Mouse (Mus musculus): ENCODE results near the gene Smndc1. TPM values are rescaled to one million over a fixed set of nuclear protein-coding genes. Genes with fewer than 3 reads are reported as not detected.

The Smndc1 gene
- 53.8 and 54.2 TPM in 2 replicates for polyA plus RNA-seq (2014; fragmentation: Nextera tagmentation; extraction: Ambion mirVana)

DNA sequence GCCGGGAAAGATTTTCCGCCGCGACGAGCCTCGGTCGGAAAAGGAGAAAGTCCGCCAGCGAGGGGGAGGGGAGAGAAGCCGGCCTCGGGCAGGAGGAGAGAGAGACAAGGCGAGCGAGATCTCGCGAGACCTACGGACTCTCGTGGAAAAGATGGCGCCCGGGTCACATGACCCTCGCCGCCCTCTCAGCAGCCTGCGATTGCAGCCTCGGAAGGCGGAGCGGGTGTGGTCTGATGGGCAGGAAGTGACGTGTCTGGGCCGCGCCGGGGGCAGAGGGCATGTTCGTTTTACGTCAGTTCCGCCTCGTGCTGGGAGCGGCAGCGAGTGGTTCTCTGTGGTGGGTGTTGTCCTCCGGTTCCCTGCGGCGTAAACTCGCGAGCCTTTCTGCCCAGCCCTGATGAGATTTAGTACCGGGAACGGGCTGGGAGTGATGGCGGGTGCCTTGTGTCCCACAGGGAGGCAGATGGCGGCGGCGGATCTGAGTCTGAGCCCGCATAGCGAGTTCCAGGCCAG is at the start of gene Smndc1:
Gene Smndc1 (minus strand): TSS at position 84 of the 513 bp plus-strand sequence.
- ATAC-seq (replicated peaks; ENCODE audit: low FRiP score) (peak; percentile 98), DNase-seq (ENCODE audit: low spot score) (peak; percentile 98)
- WGBS: 1% methylated on average over 48 of the region's 48 CpGs
- Histone ChIP-seq H3K4me1 (replicated peaks; ENCODE audit: control insufficient read depth, insufficient read depth, low read length) (peaks cover 27% of the 10 kb centered on the region), H3K4me3 (ENCODE audit: low read depth, low read length) (peak within 1 kb of the TSS; percentile 99), H3K27ac (ENCODE audit: low read depth, low read length) (peak within 1 kb of the TSS; percentile 96), H3K27me3 (replicated peaks; ENCODE audit: control insufficient read depth, insufficient read depth, low read length) (no peaks in the 10 kb centered on the region), H3K36me3 (ENCODE audit: control insufficient read depth, insufficient read depth, low read length) (peaks cover 18% of the 10 kb centered on the region), H3K9ac (ENCODE audit: low read depth, low read length) (peak within 1 kb of the TSS; percentile 99), H3K4me2 (peak within 1 kb of the TSS; percentile 85), H3K9me3 (ENCODE audit: control insufficient read depth, low read length) (no peaks in the 10 kb centered on the region)

DNA sequence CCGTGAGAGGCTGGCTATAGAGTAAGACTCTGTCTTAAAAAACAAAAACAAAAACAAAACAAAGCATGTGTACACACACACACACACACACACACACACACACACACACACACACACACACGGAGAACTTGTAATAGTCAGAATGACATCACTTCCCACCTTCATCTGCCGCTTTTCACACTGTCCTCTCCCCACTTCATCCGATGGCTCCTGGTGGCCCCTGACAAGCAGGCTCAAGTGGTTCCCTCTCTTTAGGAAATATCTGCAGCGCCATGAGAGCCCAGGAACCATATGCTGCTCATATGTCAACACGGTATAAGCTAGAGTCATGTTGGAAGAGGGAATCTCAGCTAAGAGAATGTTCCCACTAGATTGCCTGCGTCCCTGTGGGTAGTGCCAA is 49.0 kb upstream of the Smndc1 start:
- ATAC-seq (replicated peaks; ENCODE audit: low FRiP score) (no peak), DNase-seq (ENCODE audit: low spot score) (no peak)
- H3K4me2 ChIP-seq: no peak overlapping the region
- no peaks in the 10 kb centered on the region for H3K27me3 ChIP-seq (replicated peaks; ENCODE audit: control insufficient read depth, insufficient read depth, low read length)
- no peak overlapping the region for H3K4me3 ChIP-seq (ENCODE audit: low read depth, low read length)
- H3K27ac ChIP-seq (ENCODE audit: low read depth, low read length): no peak overlapping the region
- no peak overlapping the region for H3K9ac ChIP-seq (ENCODE audit: low read depth, low read length)
- 70% methylated on average over 7 of the region's 7 CpGs for WGBS
- no peaks in the 10 kb centered on the region for H3K36me3 ChIP-seq (ENCODE audit: control insufficient read depth, insufficient read depth, low read length)
- peaks cover 9% of the 10 kb centered on the region; the same call in 1 of the 2 replicates for H3K4me1 ChIP-seq (replicated peaks; ENCODE audit: control insufficient read depth, insufficient read depth, low read length)
- H3K9me3 ChIP-seq (ENCODE audit: control insufficient read depth, low read length): no peaks in the 10 kb centered on the region

DNA sequence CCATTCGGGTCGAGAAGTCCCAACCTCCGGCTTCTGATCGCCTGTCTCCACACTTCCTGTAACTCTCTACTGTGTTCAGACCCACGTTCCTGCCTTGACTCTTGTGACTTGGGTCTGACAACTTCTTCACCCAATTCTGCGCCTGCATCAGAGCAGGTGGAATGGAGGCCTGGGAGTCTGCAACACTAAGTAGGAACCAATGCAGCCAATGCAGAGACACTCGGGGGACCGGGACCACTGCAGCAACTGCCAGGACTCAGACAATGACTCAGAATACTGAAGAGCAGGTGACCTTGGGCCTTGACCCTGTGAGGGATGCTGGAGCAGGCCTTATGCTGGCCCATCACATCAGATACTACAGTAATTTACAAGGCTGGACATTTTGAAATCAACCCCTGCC is 47.6 kb upstream of the Smndc1 start:
- no peak overlapping the region for H3K9ac ChIP-seq (ENCODE audit: low read depth, low read length)
- peaks cover 9% of the 10 kb centered on the region; the same call in 1 of the 2 replicates for H3K4me1 ChIP-seq (replicated peaks; ENCODE audit: control insufficient read depth, insufficient read depth, low read length)
- H3K27ac ChIP-seq (ENCODE audit: low read depth, low read length): no peak overlapping the region; the same call in 1 of the 2 replicates
- H3K4me3 ChIP-seq (ENCODE audit: low read depth, low read length): no peak overlapping the region
- H3K4me2 ChIP-seq: no peak overlapping the region
- WGBS: 66% methylated on average over 8 of the region's 8 CpGs
- H3K9me3 ChIP-seq (ENCODE audit: control insufficient read depth, low read length): no peaks in the 10 kb centered on the region
- H3K36me3 ChIP-seq (ENCODE audit: control insufficient read depth, insufficient read depth, low read length): no peaks in the 10 kb centered on the region
- H3K27me3 ChIP-seq (replicated peaks; ENCODE audit: control insufficient read depth, insufficient read depth, low read length): no peaks in the 10 kb centered on the region
- DNase-seq (ENCODE audit: low spot score) (no peak), ATAC-seq (replicated peaks; ENCODE audit: low FRiP score) (0 out of 2 replicates have a peak, but pooled peaks have one; percentile 10)

DNA sequence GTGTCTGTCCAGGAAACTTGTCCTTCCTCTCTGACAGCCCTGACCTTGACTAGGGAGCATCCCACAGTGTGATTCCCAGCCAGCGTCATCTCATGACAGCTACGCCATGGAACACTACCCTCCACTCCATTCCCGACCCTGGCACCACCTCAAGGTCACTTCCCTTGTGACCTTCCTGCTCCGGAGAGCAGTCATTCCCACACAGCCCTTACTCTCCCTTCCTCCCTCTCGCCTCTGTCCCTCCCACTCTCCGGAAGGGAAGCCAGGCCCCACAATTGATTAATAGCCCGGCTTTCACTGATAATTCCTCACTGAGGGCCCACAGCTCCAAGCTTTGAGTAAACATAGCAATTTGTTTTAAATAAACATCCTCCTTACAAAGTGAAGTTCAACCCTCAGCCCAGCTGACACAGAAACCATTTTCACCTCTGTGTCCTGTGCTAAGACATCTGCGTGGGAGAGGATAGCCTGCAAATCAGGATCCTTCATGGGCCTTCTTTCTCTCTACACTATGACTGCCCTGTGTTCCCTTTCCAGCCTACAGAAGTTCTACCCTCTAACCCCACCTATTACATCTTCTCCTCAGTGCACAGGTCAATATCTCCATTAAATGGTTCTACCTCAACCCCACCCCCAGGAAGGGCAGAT is 47.1 kb upstream of the Smndc1 start:
- ATAC-seq (replicated peaks; ENCODE audit: low FRiP score) (peak; percentile 75), DNase-seq (ENCODE audit: low spot score) (peak; percentile 45)
- Histone ChIP-seq H3K9ac (ENCODE audit: low read depth, low read length) (no peak overlapping the region), H3K4me3 (ENCODE audit: low read depth, low read length) (no peak overlapping the region), H3K9me3 (ENCODE audit: control insufficient read depth, low read length) (no peaks in the 10 kb centered on the region), H3K4me1 (replicated peaks; ENCODE audit: control insufficient read depth, insufficient read depth, low read length) (peaks cover 9% of the 10 kb centered on the region; the same call in 1 of the 2 replicates), H3K27me3 (replicated peaks; ENCODE audit: control insufficient read depth, insufficient read depth, low read length) (no peaks in the 10 kb centered on the region), H3K27ac (ENCODE audit: low read depth, low read length) (no peak overlapping the region; the same call in 1 of the 2 replicates), H3K36me3 (ENCODE audit: control insufficient read depth, insufficient read depth, low read length) (no peaks in the 10 kb centered on the region), H3K4me2 (no peak overlapping the region)
- 37% methylated on average over 8 of the region's 8 CpGs for WGBS

DNA sequence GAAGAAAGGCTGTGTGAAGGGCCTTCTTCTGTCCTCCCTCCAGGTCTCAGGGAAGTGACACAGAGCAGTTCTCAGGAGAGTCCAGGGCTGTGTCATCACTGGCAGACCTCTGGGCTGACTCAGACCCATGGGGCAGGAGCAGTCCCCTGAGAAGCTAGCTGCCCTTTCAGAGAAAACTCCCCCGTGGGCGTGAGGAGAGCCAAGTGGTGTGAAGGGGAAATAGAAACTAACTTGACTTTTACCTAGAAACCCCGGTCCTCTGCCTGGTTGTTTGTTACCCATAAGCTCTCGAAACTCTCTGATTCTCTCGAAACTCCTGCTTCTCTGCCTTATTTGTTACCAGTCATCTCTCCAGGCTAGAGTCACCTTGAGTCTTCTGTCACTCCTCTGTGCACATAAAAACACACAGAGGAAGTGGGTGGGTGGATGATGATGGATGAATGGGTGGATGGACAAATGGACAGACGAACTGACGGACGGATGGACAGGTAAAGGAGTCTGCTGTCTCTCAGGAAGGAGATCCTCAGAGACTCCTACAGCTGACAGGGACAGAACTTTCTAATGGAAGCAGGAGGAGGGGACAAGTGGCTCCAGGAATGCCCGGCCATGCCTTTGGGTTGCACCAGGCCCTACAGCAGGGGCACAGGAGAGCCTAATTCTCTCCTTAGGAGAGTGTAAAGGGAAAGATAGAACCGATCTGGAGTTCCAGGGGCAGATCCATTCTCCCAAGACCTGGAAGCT is 43.7 kb upstream of the Smndc1 start:
- DNase-seq (ENCODE audit: low spot score): no peak
- Histone ChIP-seq H3K4me1 (replicated peaks; ENCODE audit: control insufficient read depth, insufficient read depth, low read length) (0 out of 2 replicates have a peak, but pooled peaks cover 3% of the 10 kb centered on the region), H3K27ac (ENCODE audit: low read depth, low read length) (no peak overlapping the region), H3K9me3 (ENCODE audit: control insufficient read depth, low read length) (no peaks in the 10 kb centered on the region), H3K27me3 (replicated peaks; ENCODE audit: control insufficient read depth, insufficient read depth, low read length) (no peaks in the 10 kb centered on the region), H3K4me3 (ENCODE audit: low read depth, low read length) (no peak overlapping the region), H3K4me2 (no peak overlapping the region), H3K9ac (ENCODE audit: low read depth, low read length) (no peak overlapping the region), H3K36me3 (ENCODE audit: control insufficient read depth, insufficient read depth, low read length) (no peaks in the 10 kb centered on the region)
- ATAC-seq (replicated peaks; ENCODE audit: low FRiP score): no peak
- 71% methylated on average over 10 of the region's 10 CpGs for WGBS

DNA sequence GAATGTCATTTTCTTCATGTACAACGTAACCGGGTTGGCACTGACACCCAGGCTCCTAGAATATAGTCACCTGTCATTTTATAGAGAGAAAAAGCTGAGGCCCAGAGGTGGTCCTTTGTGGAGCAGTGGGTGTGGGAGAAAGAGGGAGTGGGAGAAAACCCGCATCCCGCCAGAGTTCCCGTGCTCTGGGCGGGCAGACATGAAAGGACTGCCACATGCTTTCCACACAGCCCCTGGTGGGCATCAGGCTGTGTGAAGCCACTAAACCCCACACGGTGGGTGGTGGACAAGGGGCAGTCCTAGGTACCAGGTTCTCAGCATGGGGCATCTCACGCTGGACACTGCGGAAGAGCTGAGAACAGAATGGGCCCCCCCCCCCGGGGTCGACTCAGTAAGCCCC is 40.6 kb upstream of the Smndc1 start:
- no peak overlapping the region for H3K9ac ChIP-seq (ENCODE audit: low read depth, low read length)
- 83% methylated on average over 11 of the region's 11 CpGs for WGBS
- H3K4me1 ChIP-seq (replicated peaks; ENCODE audit: control insufficient read depth, insufficient read depth, low read length): no peaks in the 10 kb centered on the region
- H3K9me3 ChIP-seq (ENCODE audit: control insufficient read depth, low read length): no peaks in the 10 kb centered on the region
- DNase-seq (ENCODE audit: low spot score) (no peak), ATAC-seq (replicated peaks; ENCODE audit: low FRiP score) (no peak)
- H3K4me2 ChIP-seq: no peak overlapping the region
- H3K4me3 ChIP-seq (ENCODE audit: low read depth, low read length): no peak overlapping the region
- no peaks in the 10 kb centered on the region for H3K36me3 ChIP-seq (ENCODE audit: control insufficient read depth, insufficient read depth, low read length)
- no peak overlapping the region for H3K27ac ChIP-seq (ENCODE audit: low read depth, low read length)
- peaks cover 6% of the 10 kb centered on the region; the same call in 1 of the 2 replicates for H3K27me3 ChIP-seq (replicated peaks; ENCODE audit: control insufficient read depth, insufficient read depth, low read length)

DNA sequence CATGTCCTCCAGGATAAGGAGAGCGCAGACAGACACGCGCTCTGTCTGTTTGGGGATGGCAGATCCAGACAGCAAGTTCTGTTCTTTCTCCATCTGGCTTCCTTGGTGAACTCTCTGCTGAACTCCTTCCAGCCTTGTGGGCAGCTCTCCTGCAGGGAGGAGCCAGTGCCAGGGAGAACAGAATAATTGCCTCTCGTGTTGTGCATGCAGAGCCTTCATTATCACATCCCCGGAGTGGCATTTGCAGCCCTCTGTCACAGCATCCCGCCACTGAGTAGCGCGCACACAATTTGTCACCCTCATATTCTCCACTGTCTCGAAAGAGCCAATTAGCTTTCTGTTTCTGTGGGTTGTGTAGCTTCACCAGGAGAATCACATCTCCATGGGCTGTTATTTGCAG is 40.0 kb upstream of the Smndc1 start:
- Histone ChIP-seq H3K27me3 (replicated peaks; ENCODE audit: control insufficient read depth, insufficient read depth, low read length) (peaks cover 9% of the 10 kb centered on the region; the same call in 1 of the 2 replicates), H3K9me3 (ENCODE audit: control insufficient read depth, low read length) (no peaks in the 10 kb centered on the region), H3K4me1 (replicated peaks; ENCODE audit: control insufficient read depth, insufficient read depth, low read length) (no peaks in the 10 kb centered on the region; the same call in 1 of the 2 replicates), H3K27ac (ENCODE audit: low read depth, low read length) (no peak overlapping the region), H3K9ac (ENCODE audit: low read depth, low read length) (no peak overlapping the region), H3K36me3 (ENCODE audit: control insufficient read depth, insufficient read depth, low read length) (no peaks in the 10 kb centered on the region), H3K4me2 (no peak overlapping the region), H3K4me3 (ENCODE audit: low read depth, low read length) (no peak overlapping the region)
- no peak for ATAC-seq (replicated peaks; ENCODE audit: low FRiP score)
- no peak for DNase-seq (ENCODE audit: low spot score)
- WGBS: 74% methylated on average over 9 of the region's 9 CpGs

DNA sequence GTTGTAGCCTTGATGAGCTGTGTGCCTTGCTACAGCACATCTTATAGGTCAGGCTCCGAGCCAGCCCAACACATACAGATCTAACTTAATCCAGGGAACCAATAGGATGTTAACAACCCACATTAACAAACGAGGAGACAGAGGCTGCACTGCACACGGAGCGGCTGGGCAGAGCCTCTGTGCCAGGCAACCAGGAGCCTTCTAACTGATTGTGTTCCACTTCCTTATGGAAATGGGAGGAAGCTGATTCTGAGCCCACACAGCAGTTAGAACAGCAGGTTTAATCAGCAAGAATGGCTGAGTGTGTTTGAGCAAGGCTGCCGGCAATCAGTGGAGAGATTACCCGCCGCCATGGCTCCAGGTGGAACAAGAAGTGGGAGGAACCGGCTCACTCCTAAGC is 37.4 kb upstream of the Smndc1 start:
- Histone ChIP-seq H3K27ac (ENCODE audit: low read depth, low read length) (no peak overlapping the region), H3K4me3 (ENCODE audit: low read depth, low read length) (no peak overlapping the region), H3K9ac (ENCODE audit: low read depth, low read length) (no peak overlapping the region), H3K36me3 (ENCODE audit: control insufficient read depth, insufficient read depth, low read length) (no peaks in the 10 kb centered on the region), H3K27me3 (replicated peaks; ENCODE audit: control insufficient read depth, insufficient read depth, low read length) (peaks cover 15% of the 10 kb centered on the region; the same call in 1 of the 2 replicates), H3K4me1 (replicated peaks; ENCODE audit: control insufficient read depth, insufficient read depth, low read length) (peaks cover 15% of the 10 kb centered on the region), H3K4me2 (no peak overlapping the region), H3K9me3 (ENCODE audit: control insufficient read depth, low read length) (no peaks in the 10 kb centered on the region)
- WGBS: 54% methylated on average over 8 of the region's 8 CpGs
- ATAC-seq (replicated peaks; ENCODE audit: low FRiP score) (no peak), DNase-seq (ENCODE audit: low spot score) (no peak)

All from liver, embryonic 11.5 days (tissue).